Mouse (Mus musculus): ENCODE measurements at regions not wholly inside any gene's neighbourhood (a gene's known extent, or its start where the extent isn't known, plus 50 kb on each side); places are given as distances from the start of the nearest gene placed in this dataset.

DNA sequence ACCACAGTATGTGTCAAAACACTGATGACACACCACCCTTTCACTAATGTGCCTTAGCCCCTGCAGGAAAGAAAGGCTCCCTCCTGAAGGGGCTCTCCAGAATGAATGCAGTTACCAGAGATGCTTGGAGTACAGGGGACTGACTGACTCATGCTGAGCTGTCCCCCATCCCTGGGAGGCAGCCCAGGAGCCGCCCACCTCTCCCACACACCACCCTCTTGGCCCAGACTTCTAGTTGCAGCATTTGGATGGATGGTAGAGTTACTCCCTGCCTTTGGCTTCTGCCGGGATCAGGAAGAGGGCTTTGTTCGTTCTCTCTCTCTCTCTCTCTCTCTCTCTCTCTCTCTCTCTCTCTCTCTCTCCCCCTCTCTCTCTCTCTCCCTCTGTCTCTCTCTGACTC lies 53.4 kb upstream of the Jun start:
- Histone ChIP-seq H3K27ac (no peak overlapping the region), H3K4me3 (no peak overlapping the region), H3K36me3 (ENCODE audit: poor library complexity, severe bottlenecking) (no peaks in the 10 kb centered on the region), H3K9ac (no peak overlapping the region), H3K27me3 (peaks cover 6% of the 10 kb centered on the region; the same call in 1 of the 2 replicates), H3K4me1 (peaks cover 28% of the 10 kb centered on the region), H3K9me3 (replicated peaks) (no peaks in the 10 kb centered on the region), H3K4me2 (peak overlapping the region; percentile 46; the same call in 1 of the 2 replicates)
- ATAC-seq: 0 out of 2 replicates have a peak, but pooled peaks have one; percentile 31
- 39% methylated on average over 3 of the region's 3 CpGs for whole genome bisulfite sequencing

DNA sequence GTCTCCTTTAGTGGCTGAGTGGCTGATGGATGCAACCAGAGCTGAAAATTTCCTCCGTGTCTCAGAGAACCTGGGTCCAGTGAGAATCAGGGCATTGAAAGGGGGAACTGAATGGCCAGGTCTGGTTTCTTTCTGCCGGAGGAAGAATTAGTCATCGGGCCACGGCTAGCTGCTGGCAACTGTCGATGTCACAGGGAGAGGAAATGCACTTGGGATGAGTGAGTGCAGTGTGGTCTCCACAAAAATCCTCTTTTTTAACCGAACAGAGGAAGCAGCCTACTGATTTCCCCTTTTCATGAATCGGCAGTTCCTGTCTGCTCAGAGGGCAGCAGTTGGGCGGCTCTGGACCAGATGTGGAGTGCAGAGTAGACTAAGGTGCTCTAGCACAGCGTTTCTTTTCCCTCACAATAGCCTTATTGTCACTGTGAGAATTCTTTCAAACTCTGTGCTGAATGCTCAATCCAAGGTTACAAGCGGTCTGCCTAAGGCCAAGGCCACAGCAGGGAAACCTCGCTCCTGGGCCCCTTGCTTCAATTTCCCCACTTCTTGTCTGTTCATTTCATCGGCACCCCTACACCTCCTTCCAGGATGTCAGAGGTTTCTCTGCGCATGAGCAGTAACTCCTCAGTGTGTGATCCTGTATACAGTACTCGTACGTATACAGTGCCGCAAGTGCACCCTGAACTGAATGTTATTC lies 54.1 kb upstream of the Jun start:
- Histone ChIP-seq H3K4me1 (peaks cover 28% of the 10 kb centered on the region), H3K27ac (no peak overlapping the region), H3K36me3 (ENCODE audit: poor library complexity, severe bottlenecking) (no peaks in the 10 kb centered on the region), H3K4me2 (peak overlapping the region; percentile 46), H3K4me3 (peak overlapping the region; percentile 10; the same call in 1 of the 2 replicates), H3K9me3 (replicated peaks) (no peaks in the 10 kb centered on the region), H3K9ac (peak overlapping the region; percentile 45; the same call in 1 of the 2 replicates), H3K27me3 (peaks cover 6% of the 10 kb centered on the region; the same call in 1 of the 2 replicates)
- 25% methylated on average over 16 of the region's 16 CpGs for WGBS
- peak; percentile 52 for ATAC-seq

DNA sequence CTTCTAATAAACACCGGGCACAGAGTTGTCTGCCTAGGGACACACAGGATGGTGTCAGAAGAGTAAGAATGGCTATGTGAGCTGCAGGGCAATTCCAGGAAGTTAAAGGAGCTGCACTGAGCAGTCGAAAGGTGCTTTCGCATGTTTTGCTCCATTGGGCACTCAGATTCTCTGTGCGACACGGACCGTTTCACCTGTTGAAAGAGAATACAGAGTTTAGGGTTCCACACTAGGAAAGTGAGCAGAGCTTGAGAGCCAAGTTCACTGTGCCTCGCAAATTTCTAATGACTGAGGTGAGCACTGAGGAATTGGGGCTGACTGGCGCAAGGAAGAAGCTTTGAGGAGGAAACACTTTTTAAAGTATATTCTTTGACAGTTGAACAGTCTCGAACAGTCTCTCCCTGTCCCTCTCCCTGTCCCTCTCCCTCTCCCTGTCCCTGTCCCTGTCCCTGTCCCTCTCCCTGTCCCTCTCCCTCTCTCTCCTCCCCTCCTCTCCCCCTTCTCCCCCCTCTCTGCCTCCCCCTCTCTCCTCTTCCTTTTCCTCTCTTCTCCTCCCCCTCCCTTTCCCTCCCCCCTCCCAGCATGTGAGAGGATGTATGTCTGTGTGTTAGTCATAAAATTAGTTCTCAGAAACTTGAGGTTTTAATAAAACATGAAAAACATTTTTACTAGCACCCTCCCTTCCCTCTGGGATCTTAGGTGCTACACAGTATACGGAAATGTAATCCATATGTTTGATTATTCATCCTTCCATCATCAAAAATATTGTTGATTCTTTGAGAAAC lies 55.1 kb upstream of the Jun start:
- peaks cover 6% of the 10 kb centered on the region; the same call in 1 of the 2 replicates for H3K27me3 ChIP-seq
- H3K4me1 ChIP-seq: peaks cover 28% of the 10 kb centered on the region
- no peak overlapping the region for H3K4me3 ChIP-seq
- no peak overlapping the region for H3K4me2 ChIP-seq
- WGBS: 71% methylated on average over 10 of the region's 10 CpGs
- no peak overlapping the region for H3K9ac ChIP-seq
- no peak for ATAC-seq
- no peak overlapping the region for H3K27ac ChIP-seq
- no peaks in the 10 kb centered on the region for H3K9me3 ChIP-seq (replicated peaks)
- no peaks in the 10 kb centered on the region for H3K36me3 ChIP-seq (ENCODE audit: poor library complexity, severe bottlenecking)

DNA sequence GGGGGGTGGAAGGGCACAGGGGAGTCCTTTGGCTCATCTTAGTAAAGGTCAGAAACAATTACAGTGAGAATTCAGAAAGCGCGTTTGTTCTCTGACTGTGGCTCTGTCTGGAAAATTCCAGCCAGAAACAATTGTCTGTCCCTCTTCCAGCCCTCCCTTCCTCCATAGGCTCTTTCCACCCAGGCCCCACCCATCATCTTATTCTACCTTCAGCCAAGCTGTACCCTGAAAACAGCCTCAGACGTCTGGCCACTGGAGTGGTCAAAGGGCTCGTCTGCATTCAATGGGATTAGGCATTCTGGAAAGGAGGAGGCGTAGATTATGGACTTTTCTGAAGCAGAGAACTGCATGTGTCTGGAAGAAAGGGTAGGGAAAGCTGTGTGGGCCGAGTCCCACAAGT lies 56.8 kb upstream of the Jun start:
- Histone ChIP-seq H3K9ac (no peak overlapping the region), H3K4me2 (no peak overlapping the region), H3K36me3 (ENCODE audit: poor library complexity, severe bottlenecking) (no peaks in the 10 kb centered on the region), H3K9me3 (replicated peaks) (no peaks in the 10 kb centered on the region), H3K27me3 (peaks cover 6% of the 10 kb centered on the region; the same call in 1 of the 2 replicates), H3K4me3 (no peak overlapping the region), H3K4me1 (peaks cover 28% of the 10 kb centered on the region), H3K27ac (no peak overlapping the region)
- ATAC-seq: no peak
- 36% methylated on average over 6 of the region's 6 CpGs for WGBS

DNA sequence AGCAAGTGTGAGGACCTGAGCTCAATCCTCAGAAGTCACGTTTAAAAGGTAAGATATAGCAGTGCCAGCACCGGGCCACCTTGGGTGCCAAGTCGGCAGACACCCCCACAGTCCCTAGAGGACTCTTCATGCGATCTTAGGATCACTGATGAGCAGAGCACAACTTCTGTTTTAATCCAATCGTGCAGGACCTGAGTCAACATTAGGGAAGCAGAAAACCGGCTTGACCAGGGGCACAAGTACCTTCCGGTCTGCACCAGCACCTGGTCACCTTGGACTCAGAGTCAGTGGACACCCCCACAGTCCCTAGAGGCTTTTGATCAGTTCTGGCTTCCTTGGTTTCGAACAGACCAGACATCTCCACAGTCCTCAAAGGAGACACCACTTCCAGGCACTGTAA lies 58.8 kb upstream of the Jun start:
- H3K4me2 ChIP-seq: no peak overlapping the region
- H3K27ac ChIP-seq: no peak overlapping the region
- peaks cover 21% of the 10 kb centered on the region for H3K4me1 ChIP-seq
- 93% methylated on average over 8 of the region's 8 CpGs for WGBS
- no peaks in the 10 kb centered on the region for H3K27me3 ChIP-seq
- ATAC-seq: no peak
- H3K9me3 ChIP-seq (replicated peaks): no peaks in the 10 kb centered on the region
- no peak overlapping the region for H3K4me3 ChIP-seq
- H3K9ac ChIP-seq: no peak overlapping the region
- no peaks in the 10 kb centered on the region for H3K36me3 ChIP-seq (ENCODE audit: poor library complexity, severe bottlenecking)

DNA sequence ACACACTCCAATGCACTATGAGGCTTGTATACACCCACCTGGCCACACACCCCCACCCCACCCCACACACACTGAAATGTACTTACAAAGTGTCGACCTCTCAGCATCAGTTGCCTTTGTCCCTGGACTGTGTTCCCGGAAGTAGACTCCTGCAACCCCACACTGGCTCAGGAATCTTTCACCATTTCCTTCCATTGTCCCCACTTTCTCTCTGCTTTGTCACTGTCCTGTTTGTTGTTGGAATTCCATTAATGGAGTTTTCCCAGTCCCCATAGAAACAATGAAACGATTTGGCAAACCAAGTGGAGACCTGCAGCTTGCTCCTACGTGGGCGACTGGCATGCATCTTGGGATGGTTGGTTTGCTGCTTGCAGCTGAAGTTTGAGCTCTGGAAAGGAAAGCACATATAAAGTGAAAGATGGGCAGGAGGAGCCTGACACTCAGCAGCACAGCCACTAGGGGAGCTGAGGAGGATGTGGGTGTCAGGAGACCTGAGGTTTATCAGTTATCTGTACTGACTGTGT lies 65.2 kb upstream of the Jun start:
- no peak for ATAC-seq
- WGBS: 44% methylated on average over 5 of the region's 5 CpGs

DNA sequence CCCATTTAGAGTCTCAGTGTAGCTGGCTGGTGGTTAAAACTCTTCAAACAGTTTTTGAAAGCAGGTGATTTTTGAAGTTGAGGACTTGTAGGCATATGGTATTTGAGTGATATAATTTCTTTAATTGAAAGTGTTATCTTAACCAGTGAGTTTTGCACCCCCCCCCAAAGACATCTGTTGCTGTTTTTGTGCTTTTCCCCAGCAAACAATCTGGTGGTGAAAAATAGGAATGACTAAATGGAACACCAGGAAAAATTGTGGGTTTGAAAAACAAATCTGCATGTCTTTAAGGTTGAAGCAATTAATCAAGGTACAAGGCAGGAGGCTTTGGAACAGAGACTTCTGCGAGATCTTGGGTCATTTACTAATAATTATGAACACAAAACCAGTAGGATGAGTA lies 68.9 kb upstream of the Jun start:
- Histone ChIP-seq H3K4me3 (no peak overlapping the region), H3K27me3 (no peaks in the 10 kb centered on the region), H3K9ac (no peak overlapping the region), H3K4me2 (no peak overlapping the region), H3K9me3 (replicated peaks) (no peaks in the 10 kb centered on the region), H3K36me3 (ENCODE audit: poor library complexity, severe bottlenecking) (no peaks in the 10 kb centered on the region), H3K4me1 (no peaks in the 10 kb centered on the region), H3K27ac (no peak overlapping the region)
- no peak for ATAC-seq
- 90% methylated on average over 1 of the region's 1 CpGs for WGBS

More for the DNA sequence above, 65.2 kb upstream of the Jun start:
- H3K4me3 ChIP-seq: no peak overlapping the region
- no peak overlapping the region for H3K27ac ChIP-seq
- H3K27me3 ChIP-seq: no peaks in the 10 kb centered on the region
- H3K4me2 ChIP-seq: no peak overlapping the region
- no peak overlapping the region for H3K9ac ChIP-seq
- H3K4me1 ChIP-seq: no peaks in the 10 kb centered on the region
- H3K9me3 ChIP-seq (replicated peaks): no peaks in the 10 kb centered on the region
- H3K36me3 ChIP-seq (ENCODE audit: poor library complexity, severe bottlenecking): no peaks in the 10 kb centered on the region

DNA sequence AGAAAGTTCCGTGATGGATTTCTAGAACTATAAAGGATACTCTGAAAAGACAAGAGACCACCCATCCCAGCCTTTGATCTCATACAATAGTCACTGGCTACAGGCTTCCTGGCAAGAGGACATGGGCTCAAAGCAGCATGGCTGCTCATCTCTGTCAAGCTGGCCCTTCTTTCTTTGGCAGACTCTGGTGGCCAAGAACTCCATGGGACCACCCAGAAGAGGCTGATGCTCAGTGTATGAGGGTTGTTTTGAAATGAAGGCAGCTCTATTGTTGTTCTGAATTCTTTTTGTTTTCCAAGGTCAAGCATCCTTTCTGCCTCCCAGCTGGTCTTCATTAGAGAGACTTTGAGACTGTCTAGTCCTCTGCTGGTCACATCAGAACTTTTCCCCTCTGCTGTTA lies 73.3 kb upstream of the Jun start:
- Histone ChIP-seq H3K9ac (no peak overlapping the region), H3K27ac (no peak overlapping the region), H3K4me3 (no peak overlapping the region), H3K4me2 (no peak overlapping the region), H3K4me1 (no peaks in the 10 kb centered on the region), H3K36me3 (ENCODE audit: poor library complexity, severe bottlenecking) (no peaks in the 10 kb centered on the region), H3K9me3 (replicated peaks) (no peaks in the 10 kb centered on the region), H3K27me3 (no peaks in the 10 kb centered on the region)
- WGBS: 57% methylated on average over 1 of the region's 1 CpGs
- ATAC-seq: no peak

DNA sequence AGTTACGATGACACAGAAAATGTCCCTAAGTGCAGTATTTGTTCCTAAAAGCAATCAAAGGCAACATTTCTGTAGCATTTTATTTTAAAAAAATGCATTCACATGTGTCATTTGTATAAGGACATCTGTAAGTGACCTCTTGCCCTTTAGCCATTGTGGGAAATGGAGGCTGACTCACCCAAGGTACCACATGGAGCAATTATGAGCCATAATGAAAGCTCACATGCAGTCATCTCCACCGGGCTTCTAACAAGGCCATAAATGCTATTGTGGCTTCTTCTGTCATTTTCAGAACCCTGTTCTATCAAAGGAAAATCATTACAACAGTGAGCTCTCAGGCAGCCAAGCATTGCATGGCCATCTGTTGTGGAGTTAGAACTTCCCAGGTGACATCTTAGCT lies 75.9 kb upstream of the Jun start:
- Histone ChIP-seq H3K36me3 (ENCODE audit: poor library complexity, severe bottlenecking) (no peaks in the 10 kb centered on the region), H3K27me3 (peaks cover 2% of the 10 kb centered on the region; the same call in 1 of the 2 replicates), H3K4me2 (no peak overlapping the region), H3K27ac (no peak overlapping the region), H3K9me3 (replicated peaks) (no peaks in the 10 kb centered on the region), H3K9ac (no peak overlapping the region), H3K4me3 (no peak overlapping the region), H3K4me1 (no peaks in the 10 kb centered on the region)
- no peak for ATAC-seq
- 84% methylated on average over 2 of the region's 2 CpGs for WGBS

DNA sequence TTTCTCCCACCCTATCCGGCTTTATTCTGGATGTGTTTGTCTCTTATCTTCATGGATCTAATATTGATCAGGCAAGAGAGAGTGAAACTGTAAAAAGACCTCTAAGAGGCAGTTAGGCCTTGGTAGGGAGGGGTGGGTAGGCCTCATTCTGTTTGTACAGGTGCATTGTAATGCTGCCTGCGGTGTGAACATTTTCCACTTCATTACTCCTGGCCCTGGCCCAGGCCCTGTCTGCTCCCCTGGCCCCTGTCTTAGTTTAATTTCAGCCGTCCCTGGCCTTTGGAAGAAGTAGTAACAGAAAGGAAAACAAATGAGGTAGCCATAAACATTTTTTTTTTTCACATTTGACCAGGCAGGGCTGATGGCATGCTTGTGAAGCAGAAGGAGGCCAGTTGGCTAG lies 81.8 kb upstream of the Jun start:
- H3K36me3 ChIP-seq (ENCODE audit: poor library complexity, severe bottlenecking): no peaks in the 10 kb centered on the region
- no peaks in the 10 kb centered on the region for H3K9me3 ChIP-seq (replicated peaks)
- H3K9ac ChIP-seq: no peak overlapping the region
- no peak overlapping the region for H3K4me3 ChIP-seq
- H3K27ac ChIP-seq: no peak overlapping the region
- peaks cover 53% of the 10 kb centered on the region for H3K4me1 ChIP-seq
- WGBS: 9% methylated on average over 3 of the region's 3 CpGs
- H3K27me3 ChIP-seq: peaks cover 10% of the 10 kb centered on the region
- ATAC-seq: no peak
- H3K4me2 ChIP-seq: no peak overlapping the region

DNA sequence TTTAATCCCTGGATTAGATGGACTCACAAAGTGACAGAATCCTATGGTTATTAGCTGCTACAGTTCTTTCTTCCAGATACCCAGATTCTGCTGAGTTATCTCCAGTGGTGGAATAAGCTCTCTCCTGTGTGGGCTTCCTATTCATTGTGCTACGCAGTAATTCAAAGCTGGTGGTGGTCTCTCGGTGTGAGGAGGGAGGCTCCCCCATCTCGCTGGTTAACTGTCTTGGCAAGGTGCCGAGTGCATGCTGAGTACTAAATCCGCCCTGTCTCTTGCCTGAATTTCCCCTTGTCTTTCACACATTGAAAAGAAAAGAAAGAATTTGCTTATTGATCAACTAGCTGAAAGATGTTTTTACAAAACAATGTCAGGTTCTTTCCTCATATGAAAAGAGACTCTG lies 82.6 kb upstream of the Jun start:
- ATAC-seq: peak; percentile 28; the same call in 1 of the 2 replicates
- Histone ChIP-seq H3K4me2 (no peak overlapping the region), H3K9ac (no peak overlapping the region), H3K27me3 (peaks cover 10% of the 10 kb centered on the region), H3K9me3 (replicated peaks) (no peaks in the 10 kb centered on the region), H3K4me1 (peaks cover 53% of the 10 kb centered on the region), H3K27ac (no peak overlapping the region), H3K36me3 (ENCODE audit: poor library complexity, severe bottlenecking) (no peaks in the 10 kb centered on the region), H3K4me3 (no peak overlapping the region)
- WGBS: 2% methylated on average over 5 of the region's 5 CpGs

DNA sequence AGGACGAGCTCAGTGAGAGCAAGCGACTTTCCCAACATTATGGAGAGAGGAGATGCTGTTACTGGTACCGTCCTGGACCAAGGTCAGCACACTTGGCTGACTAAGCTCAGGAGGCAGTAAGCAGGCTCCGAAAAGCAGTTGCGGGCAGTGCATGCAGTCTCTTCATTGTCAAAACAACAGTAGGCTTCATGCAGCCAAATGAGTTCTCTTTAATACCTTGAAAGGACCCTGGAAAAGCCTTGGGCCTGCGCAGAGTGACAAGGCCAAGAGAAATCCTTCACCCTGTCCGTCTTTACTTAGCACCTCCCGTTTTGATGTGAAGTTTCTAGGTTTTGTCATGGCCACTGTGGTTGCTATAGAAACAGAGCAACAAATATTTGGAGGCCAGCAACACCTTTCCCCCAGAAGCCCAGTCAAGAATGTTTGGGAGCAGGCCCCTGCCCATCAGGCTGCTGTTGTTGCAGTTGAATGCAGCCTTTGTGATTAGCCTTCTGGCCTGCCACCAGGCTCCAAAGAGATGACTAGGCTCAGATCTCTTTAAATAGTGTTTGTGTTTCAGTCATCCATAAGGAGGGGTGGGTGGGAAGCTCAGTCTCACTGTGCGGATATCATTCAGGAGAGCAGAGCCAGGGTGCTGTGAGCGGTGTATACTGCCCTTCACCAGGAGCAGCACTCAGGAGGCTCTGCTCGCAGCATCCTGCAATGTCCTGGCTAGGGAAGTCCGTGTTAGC lies 85.6 kb upstream of the Jun start:
- H3K36me3 ChIP-seq (ENCODE audit: poor library complexity, severe bottlenecking): no peaks in the 10 kb centered on the region

More for the DNA sequence above, 85.6 kb upstream of the Jun start:
- 0 out of 2 replicates have a peak overlapping the region, but pooled peaks have one; percentile 16 for H3K9ac ChIP-seq
- peak; percentile 86 for ATAC-seq
- peaks cover 53% of the 10 kb centered on the region for H3K4me1 ChIP-seq
- 15% methylated on average over 12 of the region's 12 CpGs for WGBS
- H3K27ac ChIP-seq: peak overlapping the region; percentile 53
- peak overlapping the region; percentile 32 for H3K4me2 ChIP-seq
- peaks cover 10% of the 10 kb centered on the region for H3K27me3 ChIP-seq
- H3K4me3 ChIP-seq: no peak overlapping the region
- H3K9me3 ChIP-seq (replicated peaks): no peaks in the 10 kb centered on the region

All from forebrain, embryonic 13.5 days (tissue).